Mouse (Mus musculus) E14TG2a.4 (cell line): Measurements from ENCODE around the gene Hebp1.

ENCODE experiments used
- CTCF ChIP-seq: conservative IDR thresholded peaks from 2 replicates; pipeline ENCODE4 v1.5.1; 2014; ENCODE audit warnings: low read length
- NANOG ChIP-seq: IDR thresholded peaks from 2 replicates; pipeline ENCODE4 v1.6.1; 2014; ENCODE audit warnings: borderline replicate concordance, low read length, mixed read lengths
- POU5F1 ChIP-seq: IDR thresholded peaks from 2 replicates; pipeline ENCODE4 v1.6.1; 2014; ENCODE audit warnings: low read length, borderline replicate concordance

- TF ChIP-seq CTCF, result no peak
- TF ChIP-seq NANOG, result no peak
- no peak for TF ChIP-seq POU5F1
Observed at GRCm38 (mm10) chr6:135145976-135146375, 51.8 kb downstream of the Hebp1 start.
